Mouse (Mus musculus) MEL (cell line): ENCODE measurements at regions not wholly inside any gene's neighbourhood (a gene's known extent, or its start where the extent isn't known, plus 50 kb on each side); places are given as distances from the start of the nearest gene placed in this dataset.

Experiments used
- DNase-seq: peaks from one replicate; pipeline ENCODE4 v3.0.0; 2011; ENCODE audit warnings: low read depth, low spot score
- H3K27ac ChIP-seq: 2 replicates; pipeline ENCODE4 v1.5.1; 2012; ENCODE audit warnings: low read depth, mild to moderate bottlenecking, control low read depth, low read length, moderate library complexity; ENCODE audit not compliant: control insufficient read depth
- H3K27me3 ChIP-seq, 2 experiments: fragments of 150-350 bp in 1 of 2; sonication (generic) in 1 of 2; 2 replicates each; pipeline ENCODE4 v1.6.1; 2012; ENCODE audit warnings: low read length in 2 of 2, mild to moderate bottlenecking in 2 of 2, improper control_type of control experiment in 1 of 2, moderate library complexity in 1 of 2; ENCODE audit not compliant: insufficient read depth in 2 of 2, control insufficient read depth in 1 of 2
- H3K36me3 ChIP-seq, 2 experiments: 2 replicates each; pipeline ENCODE4 v1.6.1; 2012 to 2014; ENCODE audit warnings: low read length in 2 of 2, improper control_type of control experiment in 1 of 2, inconsistent platforms in 1 of 2, mild to moderate bottlenecking in 1 of 2; ENCODE audit not compliant: insufficient read depth in 2 of 2, control insufficient read depth in 1 of 2
- H3K4me1 ChIP-seq, 2 experiments: fragments of 150-350 bp in 1 of 2; sonication (generic) in 1 of 2; 2 replicates each; pipeline ENCODE4 v1.6.1; 2012; ENCODE audit warnings: low read length in 2 of 2, improper control_type of control experiment in 1 of 2, mild to moderate bottlenecking in 1 of 2; ENCODE audit not compliant: insufficient read depth in 2 of 2, control insufficient read depth in 1 of 2
- H3K4me3 ChIP-seq, 2 experiments: fragments of 150-350 bp in 1 of 2; sonication (generic) in 1 of 2; 2 replicates each; pipeline ENCODE4 v1.5.1; 2012; ENCODE audit warnings: low read depth in 2 of 2, low read length in 2 of 2, mild to moderate bottlenecking in 2 of 2, moderate library complexity in 2 of 2, control low read depth in 1 of 2, improper control_type of control experiment in 1 of 2; ENCODE audit not compliant: control insufficient read depth in 1 of 2, insufficient read depth in 1 of 2
- H3K79me2 ChIP-seq: 2 replicates; pipeline ENCODE4 v1.6.1; 2012; ENCODE audit warnings: mild to moderate bottlenecking, low read length, moderate library complexity; ENCODE audit not compliant: control insufficient read depth, poor library complexity, insufficient read depth
- H3K9ac ChIP-seq: 2 replicates; pipeline ENCODE4 v1.6.1; 2012; ENCODE audit warnings: low read depth, mild to moderate bottlenecking, control low read depth, low read length, moderate library complexity; ENCODE audit not compliant: control insufficient read depth, poor library complexity, severe bottlenecking
- H3K9me3 ChIP-seq: fragments of 150-350 bp; sonication (generic); replicated peaks from 2 replicates; pipeline ENCODE4 v1.6.1; 2012; ENCODE audit warnings: mild to moderate bottlenecking, low read length, improper control_type of control experiment, moderate library complexity; ENCODE audit not compliant: insufficient read depth
- BHLHE40 ChIP-seq: IDR thresholded peaks from 2 replicates; pipeline ENCODE4 v1.6.1; 2012; ENCODE audit warnings: low read depth, mild to moderate bottlenecking, inconsistent platforms, low read length, improper control_type of control experiment, borderline replicate concordance
- CTCF ChIP-seq, 3 experiments: IDR thresholded peaks in 2 of 3; conservative IDR thresholded peaks in 1 of 3; 2 replicates each; pipeline ENCODE4 v1.5.1; 2011 to 2012; ENCODE audit warnings: low read length in 3 of 3, low read depth in 2 of 3, mild to moderate bottlenecking in 2 of 3, improper control_type of control experiment in 1 of 3, inconsistent platforms in 1 of 3, mixed read lengths in 1 of 3, moderate library complexity in 1 of 3; ENCODE audit not compliant: control insufficient read depth in 1 of 3, insufficient read depth in 1 of 3, poor library complexity in 1 of 3, severe bottlenecking in 1 of 3
- ELF1 ChIP-seq: IDR thresholded peaks from 2 replicates; pipeline ENCODE4 v1.6.1; 2014; ENCODE audit warnings: low read depth, mild to moderate bottlenecking, inconsistent platforms, low read length, improper control_type of control experiment, moderate library complexity
- EP300 ChIP-seq, 2 experiments: IDR thresholded peaks; 2 replicates each; pipeline ENCODE4 v1.6.1; 2011; ENCODE audit warnings: improper control_type of control experiment in 2 of 2, low read length in 2 of 2, low read depth in 1 of 2, mild to moderate bottlenecking in 1 of 2
- GABPA ChIP-seq: IDR thresholded peaks from 2 replicates; pipeline ENCODE4 v1.6.1; 2012; ENCODE audit warnings: low read depth, mild to moderate bottlenecking, inconsistent platforms, low read length, improper control_type of control experiment, moderate library complexity
- GATA1 ChIP-seq: IDR thresholded peaks from 2 replicates; pipeline ENCODE4 v1.6.1; 2011; ENCODE audit warnings: low read depth, low read length, improper control_type of control experiment
- KAT2A ChIP-seq: conservative IDR thresholded peaks from 2 replicates; pipeline ENCODE4 v1.6.1; 2012; ENCODE audit warnings: low read depth, low read length, improper control_type of control experiment, inconsistent platforms
- MAFK ChIP-seq: IDR thresholded peaks from 2 replicates; pipeline ENCODE4 v1.6.1; 2011; ENCODE audit warnings: low read depth, mild to moderate bottlenecking, low read length, improper control_type of control experiment, borderline replicate concordance
- MAZ ChIP-seq: IDR thresholded peaks from 2 replicates; pipeline ENCODE4 v1.6.1; 2012; ENCODE audit warnings: low read depth, mild to moderate bottlenecking, inconsistent platforms, low read length, improper control_type of control experiment
- MYB ChIP-seq: IDR thresholded peaks from 2 replicates; pipeline ENCODE4 v1.6.1; 2011; ENCODE audit warnings: mild to moderate bottlenecking, low read depth, low read length, improper control_type of control experiment
- MYC ChIP-seq: IDR thresholded peaks from 2 replicates; pipeline ENCODE4 v1.6.1; 2011; ENCODE audit warnings: low read depth, mild to moderate bottlenecking, low read length, improper control_type of control experiment, moderate library complexity
- NRF1 ChIP-seq: IDR thresholded peaks from 2 replicates; pipeline ENCODE4 v1.6.1; 2014; ENCODE audit warnings: low read depth, mild to moderate bottlenecking, inconsistent platforms, low read length, improper control_type of control experiment, moderate library complexity; ENCODE audit not compliant: poor library complexity, insufficient read depth, severe bottlenecking
- POLR2AphosphoS2 ChIP-seq: IDR thresholded peaks from 2 replicates; pipeline ENCODE4 v1.6.1; 2011; ENCODE audit warnings: low read length, improper control_type of control experiment
- POLR2AphosphoS5 ChIP-seq: IDR thresholded peaks from 2 replicates; pipeline ENCODE4 v1.6.1; 2012; ENCODE audit warnings: low read depth, borderline replicate concordance, mild to moderate bottlenecking, inconsistent platforms, low read length, moderate library complexity, mixed read lengths
- RAD21 ChIP-seq: IDR thresholded peaks from 2 replicates; pipeline ENCODE4 v1.6.1; 2011; ENCODE audit warnings: mild to moderate bottlenecking, low read depth, low read length, improper control_type of control experiment
- RCOR1 ChIP-seq: IDR thresholded peaks from 2 replicates; pipeline ENCODE4 v1.6.1; 2012; ENCODE audit warnings: low read depth, mild to moderate bottlenecking, inconsistent platforms, low read length, improper control_type of control experiment
- SIN3A ChIP-seq: IDR thresholded peaks from 2 replicates; pipeline ENCODE4 v1.6.1; 2012; ENCODE audit warnings: low read length, improper control_type of control experiment, inconsistent platforms
- SMC3 ChIP-seq: IDR thresholded peaks from 2 replicates; pipeline ENCODE4 v1.6.1; 2011; ENCODE audit warnings: low read depth, low read length, improper control_type of control experiment
- TAL1 ChIP-seq: IDR thresholded peaks from 2 replicates; pipeline ENCODE4 v1.6.1; 2012; ENCODE audit warnings: mild to moderate bottlenecking, inconsistent platforms, low read length, moderate library complexity, mixed read lengths
- TCF12 ChIP-seq: IDR thresholded peaks from 2 replicates; pipeline ENCODE4 v1.6.1; 2014; ENCODE audit warnings: low read depth, mild to moderate bottlenecking, inconsistent platforms, low read length, improper control_type of control experiment, moderate library complexity
- UBTF ChIP-seq: IDR thresholded peaks from 2 replicates; pipeline ENCODE4 v1.6.1; 2012; ENCODE audit warnings: low read depth, mild to moderate bottlenecking, inconsistent platforms, low read length, improper control_type of control experiment, moderate library complexity, borderline replicate concordance; ENCODE audit not compliant: insufficient read depth
- USF1 ChIP-seq: IDR thresholded peaks from 2 replicates; pipeline ENCODE4 v1.6.1; 2014; ENCODE audit warnings: low read depth, mild to moderate bottlenecking, inconsistent platforms, low read length, improper control_type of control experiment, moderate library complexity
- ZC3H11A ChIP-seq: IDR thresholded peaks from 2 replicates; pipeline ENCODE4 v1.6.1; 2012; ENCODE audit warnings: low read depth, mild to moderate bottlenecking, inconsistent platforms, low read length, improper control_type of control experiment
- ZKSCAN1 ChIP-seq: IDR thresholded peaks from 2 replicates; pipeline ENCODE4 v1.6.1; 2012; ENCODE audit warnings: low read depth, mild to moderate bottlenecking, inconsistent platforms, low read length, improper control_type of control experiment, moderate library complexity
- ZMIZ1 ChIP-seq: IDR thresholded peaks from 2 replicates; pipeline ENCODE4 v1.6.1; 2012; ENCODE audit warnings: low read depth, mild to moderate bottlenecking, inconsistent platforms, low read length, improper control_type of control experiment, moderate library complexity
- ZNF384 ChIP-seq: IDR thresholded peaks from 2 replicates; pipeline ENCODE4 v1.6.1; 2012; ENCODE audit warnings: low read depth, mild to moderate bottlenecking, inconsistent platforms, low read length, improper control_type of control experiment

- Histone ChIP-seq H3K9me3 (no peaks in the 10 kb centered on the region), H3K36me3 (no peaks in the 10 kb centered on the region), H3K27me3 (no peaks in the 10 kb centered on the region), H3K9ac (no peak overlapping the region), H3K4me3 (no peak overlapping the region), H3K4me1 (no peaks in the 10 kb centered on the region), H3K27ac (no peak overlapping the region), H3K79me2 (no peaks in the 10 kb centered on the region)
- TF ChIP-seq ZC3H11A (no peak), ZMIZ1 (no peak), MAFK (no peak), UBTF (no peak), CTCF (IDR thresholded peaks at IDR 0.05 in 2 of 3, conservative IDR thresholded peaks at IDR 0.05 in 1 of 3; ENCODE audit: control insufficient read depth in 1 of 3, insufficient read depth in 1 of 3, low read depth in 2 of 3, low read length in 3 of 3, poor library complexity in 1 of 3, severe bottlenecking in 1 of 3) (no peak), RAD21 (no peak), SMC3 (no peak), ELF1 (no peak), MYB (no peak), TCF12 (no peak), SIN3A (no peak), POLR2AphosphoS2 (no peak), EP300 (IDR thresholded peaks at IDR 0.05; ENCODE audit: low read depth in 1 of 2, low read length in 2 of 2) (no peak), POLR2AphosphoS5 (no peak), USF1 (no peak), MAZ (no peak), KAT2A (no peak), BHLHE40 (no peak), ZNF384 (no peak)
- DNase-seq, result no peak
Observed at GRCm38 (mm10) chr7:82082883-82083282, 90.8 kb upstream of the Sh3gl3 start.

- DNase-seq, result no peak
- Histone ChIP-seq H3K4me3 (no peak overlapping the region), H3K9me3 (no peaks in the 10 kb centered on the region), H3K27me3 (no peaks in the 10 kb centered on the region), H3K27ac (no peak overlapping the region), H3K9ac (no peak overlapping the region), H3K36me3 (no peaks in the 10 kb centered on the region), H3K4me1 (no peaks in the 10 kb centered on the region), H3K79me2 (no peaks in the 10 kb centered on the region)
- TF ChIP-seq ZKSCAN1 (no peak), UBTF (no peak), NRF1 (no peak), RCOR1 (no peak), MYC (no peak), ELF1 (no peak), BHLHE40 (no peak), GATA1 (no peak), GABPA (no peak), TAL1 (no peak), MAFK (no peak), USF1 (no peak), TCF12 (no peak), MYB (no peak)
Observed at GRCm38 (mm10) chr7:82084473-82084872, 89.2 kb upstream of the Sh3gl3 start.
